Mouse (Mus musculus): Measurements from ENCODE around the gene Pmepa1. TPM values are rescaled to one million over a fixed set of nuclear protein-coding genes. Genes with fewer than 3 reads are reported as not detected.
A peak's percentile ranks its signal among the peaks of the same experiment; 100 is the strongest.

Gene Pmepa1
- total RNA-seq (2021): 10 to 100 TPM; 44.9 to 53.8 TPM

GRCm38 (mm10) chr2:173276409-173276808, at the start of gene Pmepa1:
Gene Pmepa1 (minus strand): TSS chr2:173276533.
- DNase-seq (ENCODE audit: low spot score in 2 of 2): peak; percentile 94
- intact Hi-C loops (cut with DNase I): loop anchor here (2.0 kb wide), 2 partner anchors 24 to 176 kb away; no protein-coding TSS in a partner anchor

GRCm38 (mm10) chr2:173321754-173322153, 45.4 kb upstream of the Pmepa1 start:
- no peak for DNase-seq (ENCODE audit: low spot score in 2 of 2)
- intact Hi-C loops (cut with DNase I): no loop called here

- intact Hi-C loops (cut with DNase I): no loop called here
- DNase-seq (ENCODE audit: low spot score in 2 of 2): no peak
Measured at GRCm38 (mm10) chr2:173321194-173321593, 44.9 kb upstream of the Pmepa1 start.

GRCm38 (mm10) chr2:173314291-173314690, 38.0 kb upstream of the Pmepa1 start:
- intact Hi-C loops (cut with DNase I): no loop called here
- no peak for DNase-seq (ENCODE audit: low spot score in 2 of 2)

- no peak for DNase-seq (ENCODE audit: low spot score in 2 of 2)
- intact Hi-C loops (cut with DNase I): no loop called here
Measured at GRCm38 (mm10) chr2:173308486-173308885, 32.2 kb upstream of the Pmepa1 start.

GRCm38 (mm10) chr2:173307984-173308383, 31.7 kb upstream of the Pmepa1 start:
- intact Hi-C loops (cut with DNase I): loop anchor here (2.0 kb wide), 1 partner anchor 39 kb away; no protein-coding TSS in a partner anchor
- no peak for DNase-seq (ENCODE audit: low spot score in 2 of 2)

- intact Hi-C loops (cut with DNase I): loop anchor here (2.0 kb wide), 1 partner anchor 39 kb away; no protein-coding TSS in a partner anchor
Measured at GRCm38 (mm10) chr2:173307561-173307960, 31.2 kb upstream of the Pmepa1 start.

GRCm38 (mm10) chr2:173306734-173307525, 30.6 kb upstream of the Pmepa1 start:
- DNase-seq (ENCODE audit: low spot score in 2 of 2): peak; percentile 84 to 89
- intact Hi-C loops (cut with DNase I): loop anchor here (2.0 kb wide), 1 partner anchor 40 kb away; no protein-coding TSS in a partner anchor

More at GRCm38 (mm10) chr2:173307561-173307960, 31.2 kb upstream of the Pmepa1 start:
- DNase-seq (ENCODE audit: low spot score in 2 of 2): peak; percentile 67 to 90

GRCm38 (mm10) chr2:173305011-173305410, 28.7 kb upstream of the Pmepa1 start:
- intact Hi-C loops (cut with DNase I): no loop called here
- no peak for DNase-seq (ENCODE audit: low spot score in 2 of 2)

- intact Hi-C loops (cut with DNase I): loop anchor here (2.0 kb wide), 4 partner anchors 24 to 152 kb away; partner anchors contain the start of gene Pmepa1
- peak in 1 of 2 experiments; percentile 78 for DNase-seq (ENCODE audit: low spot score in 2 of 2)
Measured at GRCm38 (mm10) chr2:173300663-173301630, 24.6 kb upstream of the Pmepa1 start.

- DNase-seq (ENCODE audit: low spot score in 2 of 2): no peak
- intact Hi-C loops (cut with DNase I): no loop called here
Measured at GRCm38 (mm10) chr2:173296408-173296807, 20.1 kb upstream of the Pmepa1 start.

GRCm38 (mm10) chr2:173293042-173293441, 16.7 kb upstream of the Pmepa1 start:
- DNase-seq (ENCODE audit: low spot score in 2 of 2): peak; percentile 58 to 66
- intact Hi-C loops (cut with DNase I): no loop called here

- intact Hi-C loops (cut with DNase I): no loop called here
- no peak for DNase-seq (ENCODE audit: low spot score in 2 of 2)
Measured at GRCm38 (mm10) chr2:173292551-173292950, 16.2 kb upstream of the Pmepa1 start.

GRCm38 (mm10) chr2:173290981-173291380, 14.6 kb upstream of the Pmepa1 start:
- no peak for DNase-seq (ENCODE audit: low spot score in 2 of 2)
- intact Hi-C loops (cut with DNase I): no loop called here

GRCm38 (mm10) chr2:173289928-173290327, 13.6 kb upstream of the Pmepa1 start:
- intact Hi-C loops (cut with DNase I): no loop called here
- DNase-seq (ENCODE audit: low spot score in 2 of 2): no peak

GRCm38 (mm10) chr2:173285816-173286538, 9.6 kb upstream of the Pmepa1 start:
- intact Hi-C loops (cut with DNase I): no loop called here
- DNase-seq (ENCODE audit: low spot score in 2 of 2): peak in 1 of 2 experiments; percentile 47

GRCm38 (mm10) chr2:173284771-173285170, 8.4 kb upstream of the Pmepa1 start:
- no peak for DNase-seq (ENCODE audit: low spot score in 2 of 2)
- intact Hi-C loops (cut with DNase I): no loop called here

- intact Hi-C loops (cut with DNase I): no loop called here
- DNase-seq (ENCODE audit: low spot score in 2 of 2): no peak
Measured at GRCm38 (mm10) chr2:173282191-173282590, 5.9 kb upstream of the Pmepa1 start.

Measured in left cerebral cortex, postnatal 25 days (tissue).